Mouse (Mus musculus) C2C12 (cell line): ENCODE measurements around the gene Btc.

Experiments used
- CEBPB ChIP-seq: IDR thresholded peaks from one replicate; pipeline ENCODE4 v1.6.1; 2011; ENCODE audit warnings: low read depth, mild to moderate bottlenecking, control low read depth, moderate library complexity
- CTCF ChIP-seq: IDR thresholded peaks from one replicate; pipeline ENCODE4 v1.5.1; 2011; ENCODE audit not compliant: control insufficient read depth, insufficient read depth, insufficient read length
- MAX ChIP-seq: IDR thresholded peaks from one replicate; pipeline ENCODE4 v1.6.1; 2011; ENCODE audit warnings: mild to moderate bottlenecking, control low read depth
- MYOD1 ChIP-seq: IDR thresholded peaks from one replicate; pipeline ENCODE4 v1.6.1; 2011; ENCODE audit warnings: low read depth; ENCODE audit not compliant: control insufficient read depth, insufficient read length
- MYOG ChIP-seq: IDR thresholded peaks from one replicate; pipeline ENCODE4 v1.6.1; 2011; ENCODE audit not compliant: control insufficient read depth, insufficient read length; ENCODE audit errors: extremely low read depth
- USF1 ChIP-seq: IDR thresholded peaks from one replicate; pipeline ENCODE4 v1.6.1; 2011; ENCODE audit warnings: low read depth, mild to moderate bottlenecking, control low read depth, moderate library complexity

- no peak for TF ChIP-seq CTCF
- TF ChIP-seq USF1, result no peak
- TF ChIP-seq MYOG, result no peak
- TF ChIP-seq MYOD1, result no peak
- no peak for TF ChIP-seq CEBPB
- TF ChIP-seq MAX, result no peak
These were observed 42.3 kb upstream of the Btc start for GRCm38 (mm10) chr5:91444981-91445517.
